8 mouse cellular contexts compared by ENCODE assay signal in the genomic region with DNA sequence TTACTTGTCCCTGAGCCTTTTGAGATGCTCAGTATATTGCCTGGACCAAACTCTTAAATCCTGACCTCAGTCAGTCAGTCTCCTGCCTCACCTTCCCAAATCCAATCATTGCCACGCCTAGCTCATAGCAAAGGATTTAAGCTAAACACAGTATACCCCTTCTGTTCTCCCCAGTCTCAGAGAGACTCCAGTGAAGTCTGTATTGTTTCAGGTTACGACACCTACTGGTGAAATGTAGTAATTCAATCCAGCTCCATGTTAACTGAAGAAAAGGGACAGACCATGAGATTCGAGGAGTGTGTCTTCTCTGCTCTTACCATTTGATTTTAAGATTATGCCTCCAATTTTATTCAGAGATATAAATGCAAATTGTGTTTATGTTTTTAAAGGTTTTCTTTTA.
DNase-seq lines count a peak whose midpoint lies in the region; ATAC-seq and TF ChIP-seq lines count a peak whose summit lies in the region.

No protein-coding gene starts in this region.

- H3K4me1 ChIP-seq in midbrain, embryonic 11.5 days (ENCODE audit: control insufficient read depth, insufficient read depth, low read length) = peaks cover 10% of the 10 kb centered on the region; the same call in 1 of the 2 replicates
- peaks cover 25% of the 10 kb centered on the region for H3K4me1 ChIP-seq in midbrain, embryonic 10.5 days
- peaks cover 8% of the 10 kb centered on the region for H3K4me1 ChIP-seq in cortical plate, adult 2 months (ENCODE audit: control insufficient read depth, insufficient read depth, low read length)
- no peaks in the 10 kb centered on the region; the same call in 1 of the 2 replicates for H3K4me1 ChIP-seq in hindbrain, postnatal 0 days (ENCODE audit: insufficient read depth, low read length)
- peaks cover 24% of the 10 kb centered on the region for H3K4me1 ChIP-seq in midbrain, embryonic 12.5 days

- TF ChIP-seq POLR2A in cortical plate, adult 2 months (IDR thresholded peaks at IDR 0.05; ENCODE audit: extremely low read depth, insufficient read depth, low read length) = no peak

- H3K27me3 ChIP-seq in midbrain, embryonic 11.5 days (ENCODE audit: control insufficient read depth, insufficient read depth, low read length) = no peaks in the 10 kb centered on the region
- H3K27me3 ChIP-seq in midbrain, embryonic 10.5 days (ENCODE audit: low read depth, poor library complexity, severe bottlenecking) = no peaks in the 10 kb centered on the region
- no peaks in the 10 kb centered on the region for H3K27me3 ChIP-seq in hindbrain, postnatal 0 days (ENCODE audit: insufficient read depth, low read length)
- no peaks in the 10 kb centered on the region for H3K27me3 ChIP-seq in midbrain, embryonic 12.5 days

- peak; percentile 41; the same call in 1 of the 2 replicates for TF ChIP-seq CTCF in cortical plate, adult 2 months (IDR thresholded peaks at IDR 0.05; ENCODE audit: extremely low read depth, insufficient read depth, low read length)
- TF ChIP-seq CTCF in hindbrain, postnatal 0 days (IDR thresholded peaks at IDR 0.05; ENCODE audit: low read depth) = peak; percentile 84

- no peak for DNase-seq in cerebellum, adult 11 months
- DNase-seq in midbrain, embryonic 11.5 days (ENCODE audit: low spot score, missing footprints) = peak; percentile 93
- DNase-seq in midbrain, embryonic 10.5 days (ENCODE audit: low spot score) = no peak
- peak; percentile 85 for DNase-seq in hindbrain, postnatal 0 days (ENCODE audit: low spot score)
- DNase-seq in urinary bladder, postnatal 36 days (ENCODE audit: low spot score in 2 of 2) = no peak

- H3K4me3 ChIP-seq in midbrain, embryonic 11.5 days (ENCODE audit: low read depth, low read length) = no peak overlapping the region
- H3K4me3 ChIP-seq in midbrain, embryonic 10.5 days = no peak overlapping the region
- H3K4me3 ChIP-seq in cortical plate, adult 2 months (ENCODE audit: insufficient read depth, low read length) = no peak overlapping the region
- no peak overlapping the region for H3K4me3 ChIP-seq in hindbrain, postnatal 0 days (ENCODE audit: low read length)
- no peak overlapping the region for H3K4me3 ChIP-seq in midbrain, embryonic 12.5 days

- no peak overlapping the region for H3K9ac ChIP-seq in midbrain, embryonic 11.5 days (ENCODE audit: low read length)
- H3K9ac ChIP-seq in hindbrain, postnatal 0 days (replicated peaks; ENCODE audit: low read length) = no peak overlapping the region
- H3K9ac ChIP-seq in midbrain, embryonic 12.5 days (replicated peaks) = no peak overlapping the region

- no peaks in the 10 kb centered on the region for H3K36me3 ChIP-seq in midbrain, embryonic 11.5 days (ENCODE audit: control insufficient read depth, insufficient read depth, low read length)
- H3K36me3 ChIP-seq in midbrain, embryonic 10.5 days = no peaks in the 10 kb centered on the region
- H3K36me3 ChIP-seq in hindbrain, postnatal 0 days (ENCODE audit: insufficient read depth, low read length) = no peaks in the 10 kb centered on the region
- H3K36me3 ChIP-seq in midbrain, embryonic 12.5 days = peaks cover 6% of the 10 kb centered on the region; the same call in 1 of the 2 replicates

- no peaks in the 10 kb centered on the region for H3K9me3 ChIP-seq in midbrain, embryonic 11.5 days (ENCODE audit: control insufficient read depth, low read length)
- no peaks in the 10 kb centered on the region for H3K9me3 ChIP-seq in midbrain, embryonic 10.5 days (replicated peaks)
- no peaks in the 10 kb centered on the region for H3K9me3 ChIP-seq in hindbrain, postnatal 0 days (ENCODE audit: low read length)
- H3K9me3 ChIP-seq in midbrain, embryonic 12.5 days = no peaks in the 10 kb centered on the region

- no peak overlapping the region for H3K4me2 ChIP-seq in midbrain, embryonic 11.5 days
- no peak overlapping the region for H3K4me2 ChIP-seq in hindbrain, postnatal 0 days (ENCODE audit: low read depth, low read length)
- no peak overlapping the region for H3K4me2 ChIP-seq in midbrain, embryonic 12.5 days (replicated peaks)

- peak; percentile 71 for ATAC-seq in cerebellum, adult (ENCODE audit: insufficient number of reproducible peaks, low FRiP score, low TSS enrichment)
- ATAC-seq in midbrain, embryonic 11.5 days (ENCODE audit: low FRiP score) = peak; percentile 57; the same call in 1 of the 2 replicates
- peak; percentile 70 for ATAC-seq in hindbrain, postnatal 0 days
- peak; percentile 54; the same call in 1 of the 2 replicates for ATAC-seq in midbrain, embryonic 12.5 days (ENCODE audit: low FRiP score, low read depth)

- WGBS in midbrain, embryonic 11.5 days = 17% methylated on average over 3 of the region's 3 CpGs
- 24% methylated on average over 3 of the region's 3 CpGs for WGBS in midbrain, embryonic 10.5 days
- WGBS in hindbrain, postnatal 0 days = 8% methylated on average over 3 of the region's 3 CpGs
- WGBS in midbrain, embryonic 12.5 days = 13% methylated on average over 3 of the region's 3 CpGs

- no peak overlapping the region for H3K27ac ChIP-seq in midbrain, embryonic 11.5 days (ENCODE audit: low read depth, low read length)
- H3K27ac ChIP-seq in midbrain, embryonic 10.5 days (replicated peaks) = no peak overlapping the region
- no peak overlapping the region for H3K27ac ChIP-seq in cortical plate, adult 2 months (ENCODE audit: insufficient read depth, low read length)
- no peak overlapping the region for H3K27ac ChIP-seq in hindbrain, postnatal 0 days
- H3K27ac ChIP-seq in midbrain, embryonic 12.5 days (replicated peaks) = no peak overlapping the region; the same call in 1 of the 2 replicates

Comparison
In these comparisons a context has a peak if more than half of its experiments do, and no peak if none do; other contexts are left out.
1. DNase-seq: peak in midbrain, embryonic 11.5 days (single experiment) and hindbrain, postnatal 0 days (single experiment); none in cerebellum, adult 11 months (single experiment), midbrain, embryonic 10.5 days (single experiment) and urinary bladder, postnatal 36 days (0 of 2).
2. Peak in every context shown above with its lines, with median percentiles within 50 percentile points of each other: ATAC-seq.